ENCODE assay signal across 16 mouse cellular contexts in genomic region chr10:4033761-4034160, GRCm38 (mm10).
"Had no signal": no experiment of that assay in that cellular context is flagged by ENCODE, and none has a peak within 500 bp of the region (broad histone marks: within the 10 kb centered on the region; RNA-seq: fewer than 3 reads in every experiment).

No protein-coding gene starts in this region.

- H3K4me3 ChIP-seq: neural tube, embryonic 13.5 days; neural tube, embryonic 15.5 days; stomach, embryonic 15.5 days had no signal

- H3K27me3 ChIP-seq: neural tube, embryonic 13.5 days; neural tube, embryonic 15.5 days; stomach, embryonic 15.5 days had no signal

- DNase-seq: retina, postnatal 1 day; right cerebral cortex, adult 18-20 months; right cerebral cortex, postnatal 14 days; right cerebral cortex, postnatal 25 days; right cerebral cortex, postnatal 4 days; spleen, adult 18-20 months; thymus, adult 18-20 months; thymus, adult 2 months; thymus, postnatal 14 days; thymus, postnatal 25 days; thymus, postnatal 36 days; thymus, postnatal 4 days had no signal

- H3K9me3 ChIP-seq: neural tube, embryonic 13.5 days; neural tube, embryonic 15.5 days; stomach, embryonic 15.5 days had no signal

- H3K36me3 ChIP-seq: neural tube, embryonic 15.5 days had no signal

- H3K27ac ChIP-seq: neural tube, embryonic 13.5 days; neural tube, embryonic 15.5 days; stomach, embryonic 15.5 days; stomach, postnatal 0 days had no signal

- H3K4me1 ChIP-seq: neural tube, embryonic 13.5 days had no signal
